Mouse (Mus musculus) olfactory bulb, adult 2 months (tissue): ENCODE results near the gene Ifit3b.

Experiments used
- CTCF ChIP-seq: fragments of 200-500 bp; IDR thresholded peaks from 2 replicates; pipeline ENCODE4 v1.5.1; 2012; ENCODE audit warnings: low read depth, mild to moderate bottlenecking, low read length, moderate library complexity; ENCODE audit not compliant: insufficient read depth
- POLR2A ChIP-seq: fragments of 200-500 bp; IDR thresholded peaks from 2 replicates; pipeline ENCODE4 v1.6.1; 2012; ENCODE audit warnings: mild to moderate bottlenecking, low read depth, low read length, moderate library complexity; ENCODE audit not compliant: insufficient read depth

GRCm38 (mm10) chr19:34627496-34627895 is 19.7 kb downstream of the Ifit3b start:
- no peak for TF ChIP-seq CTCF
- TF ChIP-seq POLR2A = no peak
